Mouse (Mus musculus) erythroblast, adult 5-6 weeks (primary cell): Measurements from ENCODE around the gene Hist1h2ak. TPM values are rescaled to one million over a fixed set of nuclear protein-coding genes. Genes with fewer than 3 reads are reported as not detected.

Experiments
- ATAC-seq: replicated peaks from 2 replicates; pipeline ENCODE4 v1.8.0; 2016; ENCODE audit warnings: moderate number of reproducible peaks, mild to moderate bottlenecking, moderate TSS enrichment, inconsistent platforms; ENCODE audit not compliant: poor library complexity, low FRiP score, severe bottlenecking
- total RNA-seq, 2 experiments: library from RNA; stranded (forward) in 1 of 2; stranded (reverse) in 1 of 2; fragments of 150-400 nt in 1 of 2; fragments of 200-764, 138-1000 nt in 1 of 2; gene quantifications; 2 replicates each; pipeline versions ENCODE4 v1.2.3 to v1.2.4; 2015 to 2017; ENCODE audit warnings: low replicate concordance in 2 of 2

Hist1h2ak gene
- total RNA-seq, 2 experiments from 2014 or later: 39.2 to 899 TPM

DNA sequence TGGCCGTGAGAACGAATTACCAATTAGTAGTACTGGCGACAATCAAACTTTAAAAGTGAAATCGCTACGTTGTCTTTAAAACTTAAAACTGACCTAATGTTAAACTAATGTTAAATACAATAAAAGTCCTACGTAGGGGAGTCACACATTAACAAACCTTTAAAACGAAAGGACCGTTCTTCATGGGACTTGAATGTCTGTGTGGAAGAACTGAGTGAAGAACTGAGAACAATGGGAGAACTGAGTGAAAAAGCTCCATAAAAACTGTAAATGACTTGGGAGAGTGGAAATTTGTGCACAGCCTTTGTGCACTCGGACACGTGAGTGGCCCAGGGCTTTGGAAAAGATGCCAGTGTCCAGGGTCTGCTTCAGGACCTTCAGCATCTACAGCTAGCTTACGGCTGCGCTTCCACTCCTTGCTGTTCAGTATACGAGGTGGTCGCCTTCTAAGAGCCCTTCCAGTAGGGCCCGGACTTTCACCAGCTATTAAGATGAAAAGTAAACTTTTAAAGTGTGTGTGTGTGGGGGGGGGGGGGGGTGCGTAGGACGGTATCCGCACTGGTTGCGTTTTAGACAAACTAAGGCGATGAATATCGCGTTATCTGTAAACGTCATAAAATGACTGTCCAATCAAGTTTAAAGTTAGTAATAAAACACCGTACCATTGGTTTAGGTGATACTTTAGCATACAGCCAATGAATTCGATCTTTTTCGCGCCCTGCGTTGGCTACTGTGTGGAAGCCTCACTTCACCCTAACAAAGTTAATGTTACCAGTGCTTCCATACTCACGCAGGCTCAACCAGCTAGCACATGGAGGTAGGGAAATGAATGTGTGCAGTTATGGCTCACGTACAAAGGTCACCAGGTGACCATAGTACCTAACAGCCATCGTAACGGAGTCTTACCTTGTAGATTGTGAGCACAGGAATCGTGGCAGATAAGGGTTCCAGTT lies 25.5 kb upstream of the Hist1h2ak start:
- ATAC-seq: peak; percentile 58

- ATAC-seq: no peak
These were observed 2.1 kb upstream of the Hist1h2ak start for GRCm38 (mm10) chr13:21755707-21756106.

- peak; percentile 45 for ATAC-seq
These were observed 821 bp upstream of the Hist1h2ak start for GRCm38 (mm10) chr13:21754294-21755001.

- ATAC-seq: no peak
These were observed 540 bp downstream of the Hist1h2ak start for GRCm38 (mm10) chr13:21753051-21753523.

- ATAC-seq: 0 out of 2 replicates have a peak, but pooled peaks have one; percentile 1
These were observed 1.3 kb downstream of the Hist1h2ak start for GRCm38 (mm10) chr13:21752356-21752755.

- ATAC-seq: no peak
These were observed 1.8 kb downstream of the Hist1h2ak start for GRCm38 (mm10) chr13:21751827-21752226.

GRCm38 (mm10) chr13:21751417-21751816 lies 2.2 kb downstream of the Hist1h2ak start:
- ATAC-seq: no peak

- peak; percentile 41 for ATAC-seq
These were observed 3.2 kb downstream of the Hist1h2ak start, which contains the start of gene Hist1h4k for GRCm38 (mm10) chr13:21750159-21751017. Hist1h4k (minus strand) TSS chr13:21750505.

DNA sequence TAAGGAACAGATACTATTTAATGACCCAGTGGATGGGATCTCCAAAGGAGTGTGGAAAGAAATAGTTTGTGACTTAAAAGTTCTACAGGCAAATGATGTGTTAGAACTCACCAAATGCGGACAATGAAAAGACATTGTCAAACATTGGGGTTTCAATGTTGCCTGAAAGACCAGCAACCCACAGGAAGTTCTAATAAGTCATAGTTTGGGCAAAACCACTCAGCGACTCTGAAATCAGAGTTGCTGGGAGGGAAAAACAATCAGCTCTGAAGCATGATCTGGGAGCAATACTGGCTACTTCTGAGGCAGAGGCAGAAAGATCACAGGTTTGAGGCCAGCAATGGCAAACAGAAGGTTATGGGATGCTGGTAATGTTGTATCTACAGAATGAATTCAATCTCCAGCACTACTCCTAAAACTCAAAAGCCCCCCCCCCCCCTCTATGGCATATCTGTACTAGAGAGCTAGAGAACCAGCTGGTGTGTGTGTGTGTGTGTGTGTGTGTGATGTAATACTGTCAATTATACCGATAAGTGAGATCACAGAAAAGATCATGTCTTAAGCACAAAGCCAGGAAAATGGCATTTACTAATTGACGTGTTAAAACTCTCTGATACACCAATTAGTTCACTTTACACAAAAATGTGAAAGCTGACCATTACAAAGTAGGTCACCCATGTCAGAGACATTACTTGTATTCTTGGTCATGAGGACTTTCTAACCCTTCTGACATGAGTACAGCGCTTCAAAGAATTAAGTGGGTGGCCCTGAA lies 4.1 kb downstream of the Hist1h2ak start:
- no peak for ATAC-seq

DNA sequence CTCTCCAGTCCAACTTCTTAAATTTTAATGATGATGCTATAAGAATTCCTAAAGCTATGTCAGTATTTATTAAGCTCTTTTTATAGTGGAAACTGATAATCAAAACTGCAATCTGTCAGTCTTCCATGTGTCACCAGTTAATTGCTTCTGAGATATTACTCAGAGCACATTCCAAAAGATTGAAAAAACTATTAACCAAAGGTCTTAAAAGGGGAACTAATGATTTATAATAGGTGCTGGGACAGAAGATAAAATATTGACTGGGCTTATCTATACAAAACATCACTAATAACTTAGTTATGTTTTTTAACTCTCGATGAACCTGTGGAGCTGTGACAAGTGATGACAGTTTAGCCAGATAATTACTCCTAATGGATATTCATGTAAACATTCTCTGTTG lies 8.6 kb downstream of the Hist1h2ak start:
- no peak for ATAC-seq

DNA sequence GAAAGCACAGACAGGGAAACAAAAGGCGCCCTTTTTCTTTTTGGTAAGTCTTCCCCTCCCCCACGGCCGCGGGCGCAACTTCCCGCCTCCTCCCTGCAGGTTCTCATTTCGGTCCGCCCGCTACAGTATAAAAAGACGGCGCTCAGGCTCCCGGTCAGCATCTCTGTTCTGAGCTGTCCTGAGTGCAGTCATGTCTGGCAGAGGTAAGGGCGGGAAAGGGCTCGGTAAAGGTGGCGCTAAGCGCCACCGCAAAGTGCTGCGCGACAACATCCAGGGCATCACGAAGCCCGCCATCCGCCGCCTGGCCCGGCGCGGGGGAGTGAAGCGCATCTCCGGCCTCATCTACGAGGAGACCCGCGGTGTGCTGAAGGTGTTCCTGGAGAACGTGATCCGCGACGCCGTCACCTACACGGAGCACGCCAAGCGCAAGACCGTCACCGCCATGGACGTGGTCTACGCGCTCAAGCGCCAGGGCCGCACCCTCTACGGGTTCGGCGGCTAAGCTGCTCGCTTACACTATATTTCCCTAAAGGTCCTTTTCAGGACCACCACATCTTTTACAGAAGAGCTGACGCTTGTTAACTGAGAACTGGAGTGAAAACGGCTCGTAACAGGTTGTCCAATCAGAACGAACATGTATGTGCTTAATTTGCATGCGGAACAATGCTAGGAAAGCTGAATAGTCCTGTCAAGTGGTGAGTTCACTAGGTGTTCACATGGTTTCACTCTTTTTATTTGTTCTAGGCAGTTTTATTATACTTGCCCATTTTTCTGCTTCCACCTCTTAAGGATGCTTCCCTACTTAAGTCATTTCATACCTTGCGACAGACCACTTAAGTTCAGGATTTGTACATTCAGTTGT lies 18.5 kb downstream of the Hist1h2ak start, which contains the start of gene Hist1h4j:
TSS of gene Hist1h4j (plus strand) at position 159 of the 862 bp plus-strand sequence.
- peak; percentile 85 for ATAC-seq

- ATAC-seq: peak; percentile 66
These were observed 19.4 kb downstream of the Hist1h2ak start for GRCm38 (mm10) chr13:21734010-21734905.

DNA sequence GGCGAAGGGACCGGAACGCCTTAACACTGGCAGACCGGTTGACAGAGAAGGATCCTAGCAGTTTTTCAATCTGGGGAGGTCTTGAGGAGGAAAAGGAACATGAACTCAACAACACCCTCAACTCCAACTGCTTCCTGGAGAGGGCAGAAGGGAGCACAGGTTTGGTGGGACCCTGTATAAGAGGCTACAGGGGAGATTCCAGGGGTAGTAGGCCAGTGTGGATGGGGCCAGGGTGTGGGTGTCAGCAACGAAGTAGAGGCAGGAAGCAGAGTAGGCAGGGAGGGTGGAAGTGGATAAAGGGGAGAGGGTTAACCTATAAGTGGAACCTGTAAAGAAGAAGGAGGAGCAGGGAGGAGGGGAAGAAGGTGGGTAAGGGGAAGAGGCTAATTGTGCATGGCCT lies 20.2 kb downstream of the Hist1h2ak start:
- ATAC-seq: no peak

- no peak for ATAC-seq
These were observed 24.1 kb downstream of the Hist1h2ak start for GRCm38 (mm10) chr13:21729544-21729943.

- no peak for ATAC-seq
These were observed 25.6 kb downstream of the Hist1h2ak start for GRCm38 (mm10) chr13:21727948-21728572.

GRCm38 (mm10) chr13:21722993-21723836 lies 30.4 kb downstream of the Hist1h2ak start:
- ATAC-seq: no peak
